Mouse (Mus musculus) hindbrain, postnatal 0 days (tissue): Measurements from ENCODE around the gene Gins1. TPM values are rescaled to one million over a fixed set of nuclear protein-coding genes. Genes with fewer than 3 reads are reported as not detected.
A peak's percentile ranks its signal among the peaks of the same experiment; 100 is the strongest.

Source experiments
- ATAC-seq: fragments of 200-750 bp; cut with Nextera tagmentation; 2 replicates; pipeline ENCODE4 v1.8.0; 2017; ENCODE audit warnings: mild to moderate bottlenecking, moderate TSS enrichment, moderate library complexity
- DNase-seq: peaks from one replicate; pipeline ENCODE4 v3.0.0-alpha.2; 2015; ENCODE audit warnings: low spot score
- H3K27ac ChIP-seq: fragments of 300-500 bp; sonication (generic); 2 replicates; pipeline ENCODE4 v1.5.1; 2014; ENCODE audit warnings: mild to moderate bottlenecking
- H3K27me3 ChIP-seq: fragments of 300-500 bp; sonication (generic); 2 replicates; pipeline ENCODE4 v1.6.1; 2014; ENCODE audit warnings: low read length, mixed read lengths; ENCODE audit not compliant: insufficient read depth
- H3K36me3 ChIP-seq: fragments of 300-500 bp; sonication (generic); 2 replicates; pipeline ENCODE4 v1.6.1; 2014; ENCODE audit warnings: low read length, mixed read lengths; ENCODE audit not compliant: insufficient read depth
- H3K4me1 ChIP-seq: fragments of 300-500 bp; sonication (generic); 2 replicates; pipeline ENCODE4 v1.6.1; 2014; ENCODE audit warnings: antibody characterized with exemption, low read length, mixed read lengths; ENCODE audit not compliant: insufficient read depth
- H3K4me2 ChIP-seq: fragments of 300-500 bp; sonication (generic); 2 replicates; pipeline ENCODE4 v1.6.1; 2014; ENCODE audit warnings: low read depth, mild to moderate bottlenecking, low read length, moderate library complexity, mixed read lengths
- H3K4me3 ChIP-seq: fragments of 300-500 bp; sonication (generic); 2 replicates; pipeline ENCODE4 v1.5.1; 2014; ENCODE audit warnings: low read length
- H3K9ac ChIP-seq: fragments of 300-500 bp; sonication (generic); replicated peaks from 2 replicates; pipeline ENCODE4 v1.6.1; 2014; ENCODE audit warnings: mild to moderate bottlenecking, low read length, moderate library complexity, mixed read lengths
- H3K9me3 ChIP-seq: fragments of 300-500 bp; sonication (generic); 2 replicates; pipeline ENCODE4 v1.6.1; 2016; ENCODE audit warnings: low read length, mixed read lengths
- CTCF ChIP-seq: IDR thresholded peaks from 2 replicates; pipeline ENCODE4 v1.5.1; 2016; ENCODE audit warnings: antibody characterized with exemption, control low read depth, low read depth
- WGBS: fragments of 180-500 bp; shearing (Covaris S2); extraction: QIAGEN DNeasy Blood & Tissue Kit; methylation state at CpG from one replicate; pipeline ENCODE4 v1.1.7; 2014; 5-methylcytosine and 5-hydroxymethylcytosine counted together
- polyA plus RNA-seq: library from polyadenylated mRNA; unstranded; fragments of >200 nt; fragmentation: Nextera tagmentation; extraction: Ambion mirVana; gene quantifications from 2 replicates; pipeline ENCODE4 v1.2.1, GENCODE M21; 2015
- total RNA-seq: library from RNA; depleted of rRNA; stranded (reverse); fragments of >200 nt; gene quantifications from 2 replicates; pipeline ENCODE4 v1.2.3, GENCODE M21; 2014

Gins1 gene
- total and polyA plus RNA-seq, 2 experiments from 2014 or later = 5.4 to 14.9 TPM

GRCm38 (mm10) chr2:150921697-150922096 is 16.5 kb downstream of the Gins1 start:
- Histone ChIP-seq H3K27ac (no peak overlapping the region), H3K36me3 (no peaks in the 10 kb centered on the region; the same call in 1 of the 2 replicates), H3K27me3 (no peaks in the 10 kb centered on the region), H3K4me1 (no peaks in the 10 kb centered on the region), H3K4me2 (no peak overlapping the region), H3K4me3 (no peak overlapping the region), H3K9me3 (no peaks in the 10 kb centered on the region), H3K9ac (no peak overlapping the region)
- DNase-seq (no peak), ATAC-seq (no peak)
- WGBS = 92% methylated on average over 6 of the region's 6 CpGs
- TF ChIP-seq CTCF = no peak

GRCm38 (mm10) chr2:150922165-150922564 is 17.0 kb downstream of the Gins1 start:
- H3K4me1 ChIP-seq = no peaks in the 10 kb centered on the region
- no peaks in the 10 kb centered on the region for H3K27me3 ChIP-seq
- TF ChIP-seq CTCF = no peak
- no peaks in the 10 kb centered on the region for H3K9me3 ChIP-seq
- no peak for DNase-seq
- H3K4me3 ChIP-seq = no peak overlapping the region
- H3K9ac ChIP-seq = no peak overlapping the region
- H3K27ac ChIP-seq = no peak overlapping the region
- no peak overlapping the region for H3K4me2 ChIP-seq
- H3K36me3 ChIP-seq = no peaks in the 10 kb centered on the region; the same call in 1 of the 2 replicates
- no peak for ATAC-seq
- WGBS = 95% methylated on average over 4 of the region's 4 CpGs

- Histone ChIP-seq H3K4me1 (no peaks in the 10 kb centered on the region), H3K4me2 (no peak overlapping the region), H3K27ac (no peak overlapping the region), H3K9ac (no peak overlapping the region), H3K36me3 (no peaks in the 10 kb centered on the region; the same call in 1 of the 2 replicates), H3K4me3 (no peak overlapping the region), H3K27me3 (no peaks in the 10 kb centered on the region), H3K9me3 (no peaks in the 10 kb centered on the region)
- ATAC-seq (no peak), DNase-seq (no peak)
- WGBS = 94% methylated on average over 3 of the region's 3 CpGs
- TF ChIP-seq CTCF = no peak
Observed at GRCm38 (mm10) chr2:150923026-150923425, 17.8 kb downstream of the Gins1 start.

- H3K4me3 ChIP-seq = no peak overlapping the region
- no peaks in the 10 kb centered on the region for H3K27me3 ChIP-seq
- 81% methylated on average over 7 of the region's 7 CpGs for WGBS
- ATAC-seq = no peak
- no peak for TF ChIP-seq CTCF
- no peak overlapping the region for H3K27ac ChIP-seq
- H3K4me1 ChIP-seq = no peaks in the 10 kb centered on the region
- no peaks in the 10 kb centered on the region; the same call in 1 of the 2 replicates for H3K36me3 ChIP-seq
- no peak overlapping the region for H3K9ac ChIP-seq
- no peaks in the 10 kb centered on the region for H3K9me3 ChIP-seq
- no peak for DNase-seq
- no peak overlapping the region for H3K4me2 ChIP-seq
Observed at GRCm38 (mm10) chr2:150923505-150923904, 18.3 kb downstream of the Gins1 start.

GRCm38 (mm10) chr2:150927038-150927720 is 22.0 kb downstream of the Gins1 start:
- Histone ChIP-seq H3K4me2 (no peak overlapping the region), H3K27me3 (no peaks in the 10 kb centered on the region), H3K36me3 (no peaks in the 10 kb centered on the region; the same call in 1 of the 2 replicates), H3K27ac (no peak overlapping the region), H3K9ac (no peak overlapping the region), H3K9me3 (no peaks in the 10 kb centered on the region), H3K4me3 (no peak overlapping the region), H3K4me1 (no peaks in the 10 kb centered on the region)
- 91% methylated on average over 11 of the region's 11 CpGs for WGBS
- ATAC-seq = no peak
- no peak for DNase-seq
- no peak for TF ChIP-seq CTCF

GRCm38 (mm10) chr2:150929156-150929555 is 24.0 kb downstream of the Gins1 start:
- Histone ChIP-seq H3K9ac (no peak overlapping the region), H3K36me3 (no peaks in the 10 kb centered on the region), H3K4me2 (no peak overlapping the region), H3K27me3 (no peaks in the 10 kb centered on the region), H3K27ac (no peak overlapping the region), H3K4me3 (no peak overlapping the region), H3K4me1 (no peaks in the 10 kb centered on the region), H3K9me3 (no peaks in the 10 kb centered on the region)
- ATAC-seq (no peak), DNase-seq (no peak)
- TF ChIP-seq CTCF = no peak
- WGBS = 88% methylated on average over 6 of the region's 6 CpGs

GRCm38 (mm10) chr2:150930806-150931205 is 25.6 kb downstream of the Gins1 start:
- Histone ChIP-seq H3K4me1 (no peaks in the 10 kb centered on the region), H3K4me3 (no peak overlapping the region), H3K27me3 (no peaks in the 10 kb centered on the region), H3K36me3 (0 out of 2 replicates have a peak, but pooled peaks cover 6% of the 10 kb centered on the region), H3K9me3 (no peaks in the 10 kb centered on the region), H3K27ac (no peak overlapping the region), H3K4me2 (no peak overlapping the region), H3K9ac (no peak overlapping the region)
- ATAC-seq (peak; percentile 35; the same call in 1 of the 2 replicates), DNase-seq (peak; percentile 46)
- 41% methylated on average over 3 of the region's 3 CpGs for WGBS
- no peak for TF ChIP-seq CTCF
